Mouse (Mus musculus): Measurements from ENCODE around the gene Matn1.

The Matn1 gene

GRCm38 (mm10) chr4:130944112-130944511 is at the start of gene Matn1:
Matn1 (plus strand) TSS chr4:130944385.
- DNase-seq (ENCODE audit: low spot score in 2 of 2), result no peak

- no peak for DNase-seq (ENCODE audit: low spot score in 2 of 2)
Measured at GRCm38 (mm10) chr4:130895701-130896100, 48.5 kb upstream of the Matn1 start.

DNA sequence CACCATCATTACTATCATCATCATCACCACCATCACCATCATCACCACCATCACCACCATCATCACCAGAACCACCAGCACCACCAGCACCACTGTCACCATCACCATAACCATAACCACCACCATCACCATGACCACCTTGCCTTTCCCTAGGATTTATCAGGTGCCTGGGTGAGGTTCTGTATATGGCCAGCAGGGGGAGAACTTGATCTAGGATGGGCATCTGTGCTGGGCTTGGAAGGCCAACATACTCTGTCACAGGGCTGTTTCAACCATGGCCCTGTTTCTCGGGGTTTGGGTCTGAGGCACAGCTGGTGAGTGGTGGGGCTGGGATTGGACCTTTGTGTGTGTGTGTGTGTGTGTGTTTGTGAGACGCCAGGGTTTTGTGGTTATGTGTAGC is 47.8 kb upstream of the Matn1 start:
- peak; percentile 49 to 80 for DNase-seq (ENCODE audit: low spot score in 2 of 2)

- DNase-seq (ENCODE audit: low spot score in 2 of 2), result no peak
Measured at GRCm38 (mm10) chr4:130899383-130899781, 44.8 kb upstream of the Matn1 start.

GRCm38 (mm10) chr4:130899782-130900427 is 44.3 kb upstream of the Matn1 start:
- no peak for DNase-seq (ENCODE audit: low spot score in 2 of 2)

- DNase-seq (ENCODE audit: low spot score in 2 of 2), result no peak
Measured at GRCm38 (mm10) chr4:130900746-130901145, 43.4 kb upstream of the Matn1 start.

DNA sequence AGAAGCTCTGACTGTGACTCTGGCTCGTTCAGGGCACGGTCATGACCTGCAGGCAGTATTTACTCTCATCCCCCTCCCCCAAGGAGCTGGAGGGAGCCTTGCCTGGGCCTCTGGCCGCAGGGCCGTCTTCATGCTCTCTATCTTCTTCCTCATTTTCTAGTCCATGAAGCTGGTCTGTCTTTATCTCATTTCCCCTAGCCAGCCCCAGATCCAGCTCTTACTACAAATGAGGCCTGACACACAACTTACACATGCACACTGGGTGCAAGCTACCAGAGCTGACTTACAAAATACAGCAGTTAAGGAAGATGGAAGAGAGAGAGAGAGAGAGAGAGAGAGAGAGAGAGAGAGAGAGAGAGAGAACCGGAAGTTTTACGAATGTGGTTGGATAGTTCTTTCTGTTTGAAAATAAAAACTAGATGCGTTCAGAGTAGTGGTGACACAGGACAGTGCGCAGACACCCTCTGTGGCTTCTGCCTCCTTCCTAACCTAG is 41.9 kb upstream of the Matn1 start:
- no peak for DNase-seq (ENCODE audit: low spot score in 2 of 2)

DNA sequence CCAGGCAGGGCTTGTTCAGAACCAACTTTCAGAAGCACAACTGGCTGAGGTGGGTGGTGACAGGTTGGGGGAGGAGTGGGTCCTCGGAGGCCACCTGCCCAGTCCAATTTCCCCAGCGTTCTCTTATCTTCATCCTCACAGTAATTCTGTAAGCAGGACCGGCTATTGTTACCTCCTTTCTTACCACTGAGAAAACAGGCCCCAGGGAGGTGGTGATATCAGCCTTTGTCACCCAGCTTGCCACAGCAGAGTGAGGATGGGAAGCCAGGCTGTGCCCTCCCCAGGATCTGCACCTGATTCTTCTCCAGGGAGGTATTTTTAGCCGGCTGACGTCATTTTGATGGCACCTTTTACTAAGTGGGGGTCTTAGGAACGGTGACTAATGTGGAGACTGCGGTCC is 39.2 kb upstream of the Matn1 start:
- DNase-seq (ENCODE audit: low spot score in 2 of 2), result no peak

DNA sequence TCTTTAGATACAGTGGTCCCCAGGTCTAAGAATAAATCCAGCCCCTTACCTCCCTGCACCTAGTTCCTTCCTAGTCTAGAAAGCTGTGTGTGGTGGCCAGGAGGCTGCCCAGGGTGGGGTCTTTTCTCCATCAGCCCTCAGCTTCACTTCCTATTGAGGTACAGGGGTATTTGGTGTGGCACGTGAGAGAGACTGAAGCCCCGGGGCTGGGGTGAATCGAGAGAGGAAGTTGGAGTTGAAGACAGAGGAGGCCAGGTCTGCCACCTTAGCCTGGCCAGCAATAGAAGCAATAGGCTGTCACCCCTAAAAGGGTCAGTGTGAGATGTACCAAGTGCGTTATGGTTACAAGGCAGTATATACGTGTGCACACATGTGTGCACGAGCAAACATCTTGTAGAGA is 38.3 kb upstream of the Matn1 start:
- no peak for DNase-seq (ENCODE audit: low spot score in 2 of 2)

DNA sequence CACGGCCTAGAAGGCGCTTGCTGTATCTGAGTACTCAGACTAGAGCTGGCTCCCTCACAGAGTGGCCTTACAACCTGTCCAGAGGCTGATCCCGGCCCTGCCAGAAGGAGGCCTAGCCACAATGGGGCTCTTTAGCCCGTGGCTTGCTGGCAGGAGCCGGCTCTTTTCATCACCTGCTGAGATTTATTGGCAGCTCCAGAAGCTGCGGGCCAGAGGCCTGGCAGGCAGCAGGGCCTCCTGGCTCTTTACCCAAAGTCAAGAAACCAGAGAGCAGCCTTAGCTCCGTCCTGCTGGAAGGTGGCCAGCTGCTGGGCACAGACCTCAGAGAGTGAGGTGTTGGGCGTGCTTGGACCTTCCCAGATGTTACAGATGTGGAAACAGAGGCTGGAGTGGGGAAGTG is 37.9 kb upstream of the Matn1 start:
- DNase-seq (ENCODE audit: low spot score in 2 of 2), result no peak

- DNase-seq (ENCODE audit: low spot score in 2 of 2), result no peak
Measured at GRCm38 (mm10) chr4:130907200-130908069, 36.8 kb upstream of the Matn1 start.

DNA sequence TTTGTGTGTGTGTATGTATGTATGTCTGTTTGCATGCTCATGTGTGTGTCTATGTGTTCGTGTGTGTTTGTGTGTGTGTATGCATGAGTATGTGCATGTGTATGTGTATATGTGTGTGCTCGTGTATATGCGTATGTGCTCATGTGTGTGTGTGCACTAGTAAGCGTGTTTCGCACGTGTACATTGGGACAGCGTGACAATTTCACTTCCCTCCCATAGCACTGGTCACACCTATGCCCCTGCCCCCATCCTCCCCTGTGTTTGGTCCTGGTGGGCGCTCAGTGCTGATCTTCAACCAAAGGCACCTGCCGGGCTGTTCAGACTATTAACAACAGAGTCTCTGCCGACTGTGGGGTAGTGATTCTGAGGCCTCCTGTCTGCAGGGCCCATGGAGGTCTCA is 36.1 kb upstream of the Matn1 start:
- no peak for DNase-seq (ENCODE audit: low spot score in 2 of 2)

DNA sequence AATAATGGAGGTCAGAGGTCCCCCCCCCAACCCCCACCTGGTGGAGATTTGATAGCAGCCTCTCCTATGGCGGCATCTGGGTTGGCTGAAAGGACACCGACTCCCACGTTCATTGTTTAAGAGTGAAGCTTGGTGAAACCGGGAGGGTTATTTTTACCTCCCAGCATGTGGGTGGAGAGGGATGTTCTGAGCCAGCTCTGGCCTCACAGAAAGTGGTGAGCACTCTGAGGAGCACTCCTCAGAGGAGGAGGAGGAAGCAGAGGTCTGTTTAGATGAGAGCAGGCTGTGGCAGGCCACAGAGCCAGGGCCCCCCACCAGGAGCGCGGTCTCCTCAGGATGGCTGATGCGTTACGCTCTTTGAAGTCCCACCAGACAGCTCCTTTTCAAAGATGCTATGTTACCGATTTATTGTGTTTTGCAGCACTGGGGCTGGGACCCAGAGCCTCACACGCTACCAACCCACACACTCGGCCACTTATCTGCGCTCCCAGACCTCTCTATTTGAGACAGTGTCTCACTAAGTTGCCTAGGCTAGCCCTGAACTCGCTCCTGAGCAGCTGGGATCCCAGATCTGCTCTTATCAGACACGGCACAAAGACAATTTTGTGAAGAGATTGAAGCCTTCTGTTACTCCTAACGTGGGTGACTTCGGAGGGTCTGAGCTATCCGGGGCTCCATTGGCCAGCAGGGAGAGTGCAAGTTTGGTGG is 34.9 kb upstream of the Matn1 start:
- no peak for DNase-seq (ENCODE audit: low spot score in 2 of 2)

- DNase-seq (ENCODE audit: low spot score in 2 of 2), result peak in 1 of 2 experiments; percentile 50
Measured at GRCm38 (mm10) chr4:130910666-130911065, 33.5 kb upstream of the Matn1 start.

DNA sequence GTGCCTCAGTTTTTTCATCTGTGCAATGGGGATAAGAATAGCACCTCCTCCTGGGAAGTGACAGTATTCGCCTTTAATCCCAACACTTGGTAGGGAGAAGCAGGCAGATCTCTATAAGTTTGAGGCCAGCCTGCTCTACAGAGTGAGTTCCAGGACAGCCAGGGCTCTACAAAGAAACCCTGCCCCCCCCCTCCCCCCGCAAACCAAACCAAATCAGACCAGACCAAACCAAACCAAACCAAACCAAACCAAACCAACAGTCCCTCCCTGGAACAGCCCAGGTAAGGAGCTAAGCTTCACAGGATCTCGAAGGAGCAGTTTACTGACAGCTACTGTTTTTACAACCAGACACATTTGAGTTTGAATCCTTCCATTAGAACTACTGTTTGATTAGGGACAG is 31.6 kb upstream of the Matn1 start:
- DNase-seq (ENCODE audit: low spot score in 2 of 2), result no peak

- DNase-seq (ENCODE audit: low spot score in 2 of 2), result peak; percentile 49 to 77
Measured at GRCm38 (mm10) chr4:130913077-130913476, 31.1 kb upstream of the Matn1 start, which contains the start of gene Laptm5. Laptm5 (plus strand) TSS chr4:130913125.

- no peak for DNase-seq (ENCODE audit: low spot score in 2 of 2)
Measured at GRCm38 (mm10) chr4:130913511-130913910, 30.7 kb upstream of the Matn1 start.

DNA sequence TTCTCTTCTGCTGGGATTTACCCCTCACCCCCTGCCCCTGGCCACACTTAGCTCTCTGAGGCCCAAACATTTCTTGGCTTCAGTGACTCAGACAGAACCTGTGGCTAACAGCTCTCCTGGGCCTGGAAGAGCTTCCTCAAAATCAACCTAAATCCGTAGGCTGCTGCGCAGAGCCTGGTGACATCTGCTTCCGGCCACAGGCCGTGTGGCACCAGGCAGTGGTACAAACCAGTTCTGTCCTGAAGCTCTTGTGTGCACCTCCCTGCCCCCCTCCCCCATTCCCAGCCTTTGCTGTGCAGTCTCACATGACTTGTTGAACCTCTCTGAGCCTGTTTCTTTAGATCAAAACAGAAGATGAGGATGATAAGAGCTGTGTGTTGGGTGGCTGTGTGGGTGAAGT is 30.2 kb upstream of the Matn1 start:
- peak in 1 of 2 experiments; percentile 54 for DNase-seq (ENCODE audit: low spot score in 2 of 2)

- DNase-seq (ENCODE audit: low spot score in 2 of 2), result no peak
Measured at GRCm38 (mm10) chr4:130914527-130914926, 29.7 kb upstream of the Matn1 start.

GRCm38 (mm10) chr4:130915006-130915667 is 29.0 kb upstream of the Matn1 start:
- DNase-seq (ENCODE audit: low spot score in 2 of 2), result no peak

DNA sequence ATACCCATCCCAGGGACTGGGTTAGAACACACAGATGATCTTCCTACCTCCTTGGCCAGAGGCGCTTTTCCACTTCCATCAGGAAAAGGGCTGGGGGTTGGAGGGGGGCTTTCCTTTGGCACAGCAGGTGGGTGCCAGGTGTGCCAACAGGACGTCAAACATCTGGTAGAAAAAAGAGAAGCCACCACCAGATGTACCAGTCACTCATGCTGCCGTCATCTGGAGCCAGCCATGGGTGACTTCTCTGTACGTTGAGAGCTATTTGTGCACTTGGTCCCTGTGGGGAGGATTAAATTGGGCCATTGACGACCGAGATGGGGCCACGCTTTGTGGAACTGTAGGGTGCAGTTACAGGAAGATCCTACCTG is 28.5 kb upstream of the Matn1 start:
- peak in 1 of 2 experiments; percentile 56 for DNase-seq (ENCODE audit: low spot score in 2 of 2)

- no peak for DNase-seq (ENCODE audit: low spot score in 2 of 2)
Measured at GRCm38 (mm10) chr4:130916639-130917038, 27.5 kb upstream of the Matn1 start.
